Mouse (Mus musculus) CH12.LX (cell line): Measurements from ENCODE around the gene Sbds. TPM values are rescaled to one million over a fixed set of nuclear protein-coding genes. Genes with fewer than 3 reads are reported as not detected.

Experiments
- DNase-seq: peaks from one replicate; pipeline ENCODE4 v3.0.0-alpha.2; 2013; ENCODE audit errors: extremely low read depth
- H3K27ac ChIP-seq: 2 replicates; pipeline ENCODE4 v1.5.1; 2012; ENCODE audit warnings: low read depth, mild to moderate bottlenecking, control low read depth, moderate library complexity; ENCODE audit not compliant: insufficient read depth
- H3K27me3 ChIP-seq: replicated peaks from 2 replicates; pipeline ENCODE3; 2012; ENCODE audit warnings: inconsistent platforms
- H3K36me3 ChIP-seq, 2 experiments: replicated peaks in 1 of 2; 2 replicates each; pipeline versions ENCODE3 to v1.6.1; 2012; ENCODE audit warnings: inconsistent platforms in 1 of 2, low read length in 1 of 2, mild to moderate bottlenecking in 1 of 2, mixed read lengths in 1 of 2, moderate library complexity in 1 of 2; ENCODE audit not compliant: control insufficient read depth in 1 of 2, insufficient read depth in 1 of 2
- H3K4me1 ChIP-seq, 2 experiments: 2 replicates each; pipeline ENCODE4 v1.6.1; 2012; ENCODE audit warnings: inconsistent platforms in 1 of 2, moderate library complexity in 1 of 2; ENCODE audit not compliant: insufficient read depth in 2 of 2, control insufficient read depth in 1 of 2
- H3K4me2 ChIP-seq: 2 replicates; pipeline ENCODE4 v1.6.1; 2012; ENCODE audit warnings: low read depth, mild to moderate bottlenecking, control low read depth; ENCODE audit not compliant: poor library complexity, insufficient read depth, severe bottlenecking
- H3K4me3 ChIP-seq, 3 experiments: fragments of 150-350 bp in 1 of 3; sonication (generic) in 1 of 3; replicated peaks in 1 of 3; 2 replicates each; pipeline versions ENCODE3 to v1.5.1; 2011 to 2012; ENCODE audit warnings: low read depth in 2 of 3, low read length in 2 of 3, mild to moderate bottlenecking in 2 of 3, moderate library complexity in 2 of 3, control low read depth in 1 of 3, improper control_type of control experiment in 1 of 3, inconsistent platforms in 1 of 3, mixed read lengths in 1 of 3; ENCODE audit not compliant: poor library complexity in 1 of 3
- H3K79me2 ChIP-seq: replicated peaks from 2 replicates; pipeline ENCODE4 v1.6.1; 2012; ENCODE audit warnings: mild to moderate bottlenecking, moderate library complexity; ENCODE audit not compliant: control insufficient read depth, poor library complexity, insufficient read depth, severe bottlenecking; ENCODE audit errors: extremely low read depth
- H3K9ac ChIP-seq: 2 replicates; pipeline ENCODE4 v1.6.1; 2012; ENCODE audit warnings: low read depth, mild to moderate bottlenecking, control low read depth, moderate library complexity; ENCODE audit not compliant: insufficient read depth
- H3K9me3 ChIP-seq: replicated peaks from 2 replicates; pipeline ENCODE3; 2012; ENCODE audit warnings: low read length, inconsistent platforms, mixed read lengths
- BHLHE40 ChIP-seq: IDR thresholded peaks from 2 replicates; pipeline ENCODE4 v1.6.1; 2011; ENCODE audit warnings: mild to moderate bottlenecking, low read depth, low read length, improper control_type of control experiment
- CHD2 ChIP-seq: IDR thresholded peaks from 2 replicates; pipeline ENCODE4 v1.6.1; 2011; ENCODE audit warnings: low read length, improper control_type of control experiment
- E2F4 ChIP-seq: IDR thresholded peaks from 2 replicates; pipeline ENCODE4 v1.6.1; 2011; ENCODE audit warnings: low read depth, low read length, improper control_type of control experiment; ENCODE audit not compliant: insufficient replicate concordance
- ELF1 ChIP-seq: IDR thresholded peaks from 2 replicates; pipeline ENCODE4 v1.6.1; 2014; ENCODE audit warnings: low read depth, mild to moderate bottlenecking, inconsistent platforms, low read length, improper control_type of control experiment
- EP300 ChIP-seq: IDR thresholded peaks from 2 replicates; pipeline ENCODE4 v1.6.1; 2011; ENCODE audit warnings: low read length, improper control_type of control experiment
- GABPA ChIP-seq: IDR thresholded peaks from 2 replicates; pipeline ENCODE4 v1.6.1; 2012; ENCODE audit warnings: low read depth, low read length, improper control_type of control experiment, inconsistent platforms; ENCODE audit not compliant: insufficient replicate concordance
- HCFC1 ChIP-seq: IDR thresholded peaks from 2 replicates; pipeline ENCODE4 v1.6.1; 2012; ENCODE audit warnings: low read depth, mild to moderate bottlenecking, inconsistent platforms, low read length, improper control_type of control experiment
- IRF4 ChIP-seq: IDR thresholded peaks from 2 replicates; pipeline ENCODE4 v1.6.1; 2014; ENCODE audit warnings: low read depth, mild to moderate bottlenecking, inconsistent platforms, low read length, improper control_type of control experiment
- JUN ChIP-seq: IDR thresholded peaks from 2 replicates; pipeline ENCODE4 v1.6.1; 2011; ENCODE audit warnings: low read depth, mild to moderate bottlenecking, low read length, improper control_type of control experiment, moderate library complexity; ENCODE audit not compliant: insufficient read depth
- JUND ChIP-seq: conservative IDR thresholded peaks from 2 replicates; pipeline ENCODE4 v1.6.1; 2011; ENCODE audit warnings: low read depth, low read length, improper control_type of control experiment
- KAT2A ChIP-seq: IDR thresholded peaks from 2 replicates; pipeline ENCODE4 v1.6.1; 2012; ENCODE audit warnings: low read length, improper control_type of control experiment, inconsistent platforms; ENCODE audit not compliant: insufficient replicate concordance
- MAX ChIP-seq: IDR thresholded peaks from 2 replicates; pipeline ENCODE4 v1.6.1; 2011; ENCODE audit warnings: low read length, improper control_type of control experiment
- MEF2A ChIP-seq: IDR thresholded peaks from 2 replicates; pipeline ENCODE4 v1.6.1; 2014; ENCODE audit warnings: low read depth, mild to moderate bottlenecking, inconsistent platforms, low read length, improper control_type of control experiment, borderline replicate concordance
- MXI1 ChIP-seq: IDR thresholded peaks from 2 replicates; pipeline ENCODE4 v1.6.1; 2011; ENCODE audit warnings: mild to moderate bottlenecking, low read depth, low read length, improper control_type of control experiment
- MYC ChIP-seq: IDR thresholded peaks from 2 replicates; pipeline ENCODE4 v1.6.1; 2011; ENCODE audit warnings: low read depth, mild to moderate bottlenecking, improper control_type of control experiment, low read length
- NELFE ChIP-seq: IDR thresholded peaks from 2 replicates; pipeline ENCODE4 v1.6.1; 2011; ENCODE audit warnings: low read depth, low read length, improper control_type of control experiment
- NRF1 ChIP-seq: IDR thresholded peaks from 2 replicates; pipeline ENCODE4 v1.6.1; 2014; ENCODE audit warnings: low read depth, mild to moderate bottlenecking, inconsistent platforms, low read length, improper control_type of control experiment, moderate library complexity
- POLR2A ChIP-seq: IDR thresholded peaks from 2 replicates; pipeline ENCODE4 v1.6.1; 2011; ENCODE audit warnings: low read depth, mild to moderate bottlenecking, improper control_type of control experiment, low read length
- POLR2AphosphoS2 ChIP-seq: IDR thresholded peaks from 2 replicates; pipeline ENCODE4 v1.6.1; 2011; ENCODE audit warnings: low read depth, low read length, improper control_type of control experiment
- RCOR1 ChIP-seq: conservative IDR thresholded peaks from 2 replicates; pipeline ENCODE4 v1.6.1; 2012; ENCODE audit warnings: low read depth, mild to moderate bottlenecking, inconsistent platforms, low read length, improper control_type of control experiment
- SIN3A ChIP-seq: IDR thresholded peaks from 2 replicates; pipeline ENCODE4 v1.6.1; 2012; ENCODE audit warnings: low read length, improper control_type of control experiment, inconsistent platforms
- SMC3 ChIP-seq: IDR thresholded peaks from 2 replicates; pipeline ENCODE4 v1.6.1; 2011; ENCODE audit warnings: low read depth, low read length, improper control_type of control experiment
- TCF12 ChIP-seq: IDR thresholded peaks from 2 replicates; pipeline ENCODE4 v1.6.1; 2014; ENCODE audit warnings: low read depth, mild to moderate bottlenecking, inconsistent platforms, low read length, improper control_type of control experiment
- UBTF ChIP-seq: IDR thresholded peaks from 2 replicates; pipeline ENCODE4 v1.6.1; 2012; ENCODE audit warnings: low read depth, mild to moderate bottlenecking, inconsistent platforms, low read length, improper control_type of control experiment, moderate library complexity
- ZKSCAN1 ChIP-seq: IDR thresholded peaks from 2 replicates; pipeline ENCODE4 v1.6.1; 2012; ENCODE audit warnings: low read depth, inconsistent platforms, low read length, improper control_type of control experiment, borderline replicate concordance
- ZMIZ1 ChIP-seq: IDR thresholded peaks from 2 replicates; pipeline ENCODE4 v1.6.1; 2012; ENCODE audit warnings: low read depth, mild to moderate bottlenecking, inconsistent platforms, low read length, improper control_type of control experiment
- dilution Hi-C: fragments of 300-500 bp; cut with MboI; formaldehyde crosslinking; loops from 2 replicates; pipeline ENCODE4 v1.14.3; 2020; ENCODE audit warnings: low sequenced_read_pairs; ENCODE audit not compliant: extremely low pct_unique_long_range_greater_than_20kb, extremely low pct_ligation_motif_present
- in situ Hi-C: fragments of 300-500 bp; cut with MboI; formaldehyde crosslinking; loops from 3 replicates; pipeline ENCODE4 v1.14.3; 2019; ENCODE audit warnings: low sequenced_read_pairs, low pct_ligation_motif_present, low pct_unique_long_range_greater_than_20kb, mixed read lengths
- polyA plus RNA-seq: library from polyadenylated mRNA; unstranded; fragments of >175 nt; gene quantifications from 2 replicates; pipeline ENCODE4 v1.2.1, GENCODE M21; 2012; ENCODE audit warnings: low read depth; ENCODE audit not compliant: insufficient read length
- total RNA-seq, 2 experiments: library from RNA; depleted of rRNA; stranded (reverse); fragments of 300-350 nt in 1 of 2; fragments of >200 nt in 1 of 2; gene quantifications; 2 replicates each; pipeline ENCODE4 v1.2.3; 2012 to 2014

The Sbds gene
- total RNA-seq (2012; rRNA removed) (37.0 and 48.7 TPM in 2 replicates), total RNA-seq (2014; rRNA removed) (43.9 and 44.0 TPM in 2 replicates), polyA plus RNA-seq (81.2 and 93.2 TPM in 2 replicates)

DNA sequence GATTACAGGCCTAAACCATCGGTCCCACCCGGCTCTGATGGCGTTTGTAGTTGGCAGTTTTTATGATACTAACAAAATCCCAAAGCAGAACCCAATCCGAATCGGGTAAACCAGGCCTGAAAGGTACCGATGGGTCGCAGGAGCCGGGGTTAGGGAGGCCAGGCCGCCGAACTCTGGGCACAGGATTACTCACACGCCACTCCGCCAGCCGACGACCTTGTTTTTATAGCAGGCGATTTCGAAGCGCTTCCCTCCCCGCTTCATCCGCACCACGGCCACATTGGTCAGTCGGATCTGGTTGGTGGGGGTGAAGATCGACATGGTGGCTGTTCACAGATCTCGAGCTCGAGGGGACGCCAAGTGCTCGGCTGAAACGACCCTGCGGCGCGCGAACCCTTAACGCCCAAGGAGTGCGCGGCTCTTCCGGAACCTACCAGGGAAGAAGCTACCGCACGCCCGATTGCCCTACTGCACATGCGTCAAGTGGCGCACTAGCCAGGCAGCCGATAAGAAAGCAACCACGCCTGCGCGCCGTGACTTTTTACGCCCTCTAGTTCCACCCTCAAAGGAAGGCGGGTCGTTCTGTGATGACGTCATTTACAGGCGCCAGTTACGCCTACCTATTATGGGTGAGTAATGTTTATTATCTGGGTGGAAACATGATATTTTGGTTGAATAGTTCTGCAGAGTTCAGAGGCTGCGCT, at the start of gene Sbds, which contains the start of gene Tyw1:
TSS of gene Sbds (minus strand) at position 514 of the 704 bp plus-strand sequence.
TSS of gene Tyw1 (plus strand) at position 603 of the 704 bp plus-strand sequence.
- H3K27me3 ChIP-seq = no peaks in the 10 kb centered on the region
- TF ChIP-seq NRF1 = peak; percentile 93
- no peak for TF ChIP-seq ZKSCAN1
- peak; percentile 93 for TF ChIP-seq ELF1
- TF ChIP-seq MEF2A = peak; percentile 55; the same call in 1 of the 2 replicates
- peak; percentile 83; the same call in 1 of the 2 replicates for TF ChIP-seq POLR2AphosphoS2
- TF ChIP-seq TCF12 = peak; percentile 66; the same call in 1 of the 2 replicates
- peak; percentile 81 for TF ChIP-seq JUN
- peak; percentile 90 for TF ChIP-seq ZMIZ1
- no peak for TF ChIP-seq SMC3
- no peak for TF ChIP-seq UBTF
- no peak for TF ChIP-seq CHD2
- TF ChIP-seq EP300 = no peak
- peak; percentile 94 for TF ChIP-seq NELFE
- peak; percentile 97 for TF ChIP-seq POLR2A
- peak; percentile 90 for TF ChIP-seq JUND
- TF ChIP-seq MXI1 = peak; percentile 83; the same call in 1 of the 2 replicates
- no peak for TF ChIP-seq RCOR1
- TF ChIP-seq KAT2A = peak; percentile 67; the same call in 1 of the 2 replicates
- TF ChIP-seq BHLHE40 = peak; percentile 66
- peak; percentile 97 for TF ChIP-seq SIN3A
- 0 out of 2 replicates have a peak, but pooled peaks have one; percentile 72 for TF ChIP-seq E2F4
- TF ChIP-seq MAX = peak; percentile 66; the same call in 1 of the 2 replicates
- TF ChIP-seq GABPA = no peak; the same call in 1 of the 2 replicates
- TF ChIP-seq IRF4 = 0 out of 2 replicates have a peak, but pooled peaks have one; percentile 38
- no peak; the same call in none of the 2 replicates for TF ChIP-seq MYC
- peak; percentile 86 for TF ChIP-seq HCFC1
- H3K36me3 ChIP-seq = peaks cover 27 to 44% of the 10 kb centered on the region in 2 experiments
- peak within 1 kb of the TSS; percentile 53 for H3K27ac ChIP-seq
- dilution Hi-C loops = no loop called here
- H3K9ac ChIP-seq = peak within 1 kb of the TSS; percentile 69
- peak; percentile 100 for DNase-seq
- peaks cover 2 to 26% of the 10 kb centered on the region in 2 experiments; a peak in 2 of 4 replicates for H3K4me1 ChIP-seq
- peak within 1 kb of the TSS; percentile 99 for H3K4me2 ChIP-seq
- H3K9me3 ChIP-seq = no peaks in the 10 kb centered on the region
- peak within 1 kb of the TSS; percentile 74 to 94 (median 88) for H3K4me3 ChIP-seq
- in situ Hi-C loops = no loop called here
- peaks cover 42% of the 10 kb centered on the region for H3K79me2 ChIP-seq
